ENCODE assay signal across 18 mouse cellular contexts in the genomic region with DNA sequence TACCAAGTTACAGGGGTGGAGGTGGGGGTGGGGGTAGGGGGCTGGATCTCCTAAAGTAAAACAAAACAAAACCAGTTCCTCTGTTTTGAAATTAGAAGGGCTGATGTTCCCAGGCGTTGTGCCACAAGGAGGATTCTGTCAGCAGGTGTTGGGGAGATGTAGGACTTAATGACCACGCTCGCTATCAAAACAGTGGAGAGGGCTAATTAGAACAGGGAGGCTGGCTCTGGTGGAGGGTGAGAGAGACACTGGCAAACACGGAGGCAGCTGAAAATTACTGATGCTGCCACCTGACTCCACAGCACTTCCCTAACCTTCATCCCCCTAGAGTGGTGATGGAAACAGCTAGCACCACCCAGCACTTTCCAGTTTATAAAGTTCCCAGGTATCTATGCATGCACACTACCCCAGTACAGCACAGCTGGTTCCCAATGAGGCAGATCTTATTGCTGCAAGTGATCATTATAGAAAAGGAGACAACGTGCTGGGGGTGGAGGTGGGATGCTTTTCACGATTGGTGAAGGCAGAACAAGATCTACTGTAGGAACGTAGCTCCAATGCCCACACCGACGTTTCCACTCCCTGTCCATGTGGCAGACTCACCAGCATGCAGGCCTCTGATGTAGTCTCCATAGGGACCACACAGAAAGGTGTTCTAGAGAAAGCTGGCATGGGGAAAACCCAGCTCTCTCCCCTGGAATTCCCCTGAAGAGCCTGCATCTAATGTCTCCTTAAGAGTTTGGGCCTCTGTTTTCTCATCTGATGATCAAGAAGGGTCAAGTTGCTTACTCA.
DNase-seq lines count a peak whose midpoint lies in the region; ATAC-seq and TF ChIP-seq lines count a peak whose summit lies in the region.
"Had no signal": no experiment of that assay in that cellular context is flagged by ENCODE, and none has a peak within 500 bp of the region (broad histone marks: within the 10 kb centered on the region; RNA-seq: fewer than 3 reads in every experiment).

No protein-coding gene starts in this region.

- DNase-seq in hindbrain, embryonic 10.5 days (ENCODE audit: low spot score), result no peak
- DNase-seq in hindbrain, postnatal 0 days (ENCODE audit: low spot score), result no peak
- no peak for DNase-seq in neural tube, embryonic 10.5 days (ENCODE audit: extremely low spot score, low spot score)
- peak; percentile 58 for DNase-seq in induced T-regulatory cell, adult 2 months (ENCODE audit: low read depth)
- DNase-seq in lung, postnatal 36 days, result no peak
- DNase-seq in spleen, postnatal 10 days (ENCODE audit: low spot score in 2 of 2), result no peak
- DNase-seq: B cell, adult 2 months; cerebellum, postnatal 14 days; heart, postnatal 14 days; kidney, postnatal 10 days; layer of hippocampus, postnatal 36 days; right cerebral cortex, adult 18-20 months; thymus, adult 18-20 months had no signal

- no peaks in the 10 kb centered on the region for H3K36me3 ChIP-seq in hindbrain, embryonic 10.5 days
- H3K36me3 ChIP-seq in hindbrain, postnatal 0 days (ENCODE audit: insufficient read depth, low read length), result no peaks in the 10 kb centered on the region
- H3K36me3 ChIP-seq in neural tube, embryonic 13.5 days, result no peaks in the 10 kb centered on the region
- H3K36me3 ChIP-seq: embryonic facial prominence, embryonic 12.5 days; neural tube, embryonic 12.5 days had no signal

- ATAC-seq in hindbrain, postnatal 0 days, result no peak
- ATAC-seq in neural tube, embryonic 13.5 days (ENCODE audit: low read depth), result peak; percentile 36; the same call in 1 of the 2 replicates
- ATAC-seq in megakaryocyte-erythroid progenitor cell, adult 5-6 weeks (replicated peaks; ENCODE audit: low FRiP score, low TSS enrichment, poor library complexity, severe bottlenecking), result no peak

- no peak for TF ChIP-seq CTCF in hindbrain, postnatal 0 days (IDR thresholded peaks at IDR 0.05; ENCODE audit: low read depth)

- 0 out of 2 replicates have a peak, but pooled peaks cover 3% of the 10 kb centered on the region for H3K9me3 ChIP-seq in hindbrain, embryonic 10.5 days
- no peaks in the 10 kb centered on the region for H3K9me3 ChIP-seq in hindbrain, postnatal 0 days (ENCODE audit: low read length)
- no peaks in the 10 kb centered on the region for H3K9me3 ChIP-seq in neural tube, embryonic 13.5 days
- H3K9me3 ChIP-seq: embryonic facial prominence, embryonic 12.5 days; neural tube, embryonic 12.5 days had no signal

- no peak overlapping the region for H3K4me2 ChIP-seq in hindbrain, postnatal 0 days (ENCODE audit: low read depth, low read length)
- H3K4me2 ChIP-seq in neural tube, embryonic 13.5 days, result no peak overlapping the region
- H3K4me2 ChIP-seq: embryonic facial prominence, embryonic 12.5 days; limb, embryonic 12.5 days; neural tube, embryonic 12.5 days had no signal

- 73% methylated on average over 9 of the region's 9 CpGs for WGBS in hindbrain, embryonic 10.5 days
- WGBS in hindbrain, postnatal 0 days, result 61% methylated on average over 9 of the region's 9 CpGs
- whole genome bisulfite sequencing in neural tube, embryonic 13.5 days, result 46% methylated on average over 9 of the region's 9 CpGs

- peaks cover 15% of the 10 kb centered on the region for H3K4me1 ChIP-seq in hindbrain, embryonic 10.5 days (replicated peaks)
- no peaks in the 10 kb centered on the region for H3K4me1 ChIP-seq in hindbrain, postnatal 0 days (ENCODE audit: insufficient read depth, low read length)
- H3K4me1 ChIP-seq in neural tube, embryonic 13.5 days (replicated peaks), result peaks cover 14% of the 10 kb centered on the region
- H3K4me1 ChIP-seq: neural tube, embryonic 12.5 days had no signal

- H3K27ac ChIP-seq in hindbrain, embryonic 10.5 days, result 0 out of 2 replicates have a peak overlapping the region, but pooled peaks have one; percentile 23
- no peak overlapping the region for H3K27ac ChIP-seq in hindbrain, postnatal 0 days
- H3K27ac ChIP-seq in neural tube, embryonic 13.5 days (replicated peaks), result peak overlapping the region; percentile 57
- H3K27ac ChIP-seq: embryonic facial prominence, embryonic 12.5 days; limb, embryonic 12.5 days; neural tube, embryonic 12.5 days had no signal

- H3K4me3 ChIP-seq in hindbrain, embryonic 10.5 days, result no peak overlapping the region
- no peak overlapping the region for H3K4me3 ChIP-seq in hindbrain, postnatal 0 days (ENCODE audit: low read length)
- H3K4me3 ChIP-seq in neural tube, embryonic 13.5 days, result no peak overlapping the region
- H3K4me3 ChIP-seq: embryonic facial prominence, embryonic 12.5 days; limb, embryonic 12.5 days; neural tube, embryonic 12.5 days had no signal

- H3K27me3 ChIP-seq in hindbrain, embryonic 10.5 days (ENCODE audit: insufficient read depth, poor library complexity, severe bottlenecking), result no peaks in the 10 kb centered on the region
- H3K27me3 ChIP-seq in hindbrain, postnatal 0 days (ENCODE audit: insufficient read depth, low read length), result no peaks in the 10 kb centered on the region
- H3K27me3 ChIP-seq in neural tube, embryonic 13.5 days, result no peaks in the 10 kb centered on the region
- H3K27me3 ChIP-seq: embryonic facial prominence, embryonic 12.5 days; limb, embryonic 12.5 days; neural tube, embryonic 12.5 days had no signal

- H3K9ac ChIP-seq in hindbrain, postnatal 0 days (replicated peaks; ENCODE audit: low read length), result no peak overlapping the region
- H3K9ac ChIP-seq in neural tube, embryonic 13.5 days, result no peak overlapping the region
- H3K9ac ChIP-seq: embryonic facial prominence, embryonic 12.5 days; limb, embryonic 12.5 days; neural tube, embryonic 12.5 days had no signal
